Mouse (Mus musculus): ENCODE results near the gene Rangap1. TPM values are rescaled to one million over a fixed set of nuclear protein-coding genes. Genes with fewer than 3 reads are reported as not detected.

The Rangap1 gene
- total RNA-seq, 2 experiments from 2014 or later = 22.7 to 27.5 TPM

DNA sequence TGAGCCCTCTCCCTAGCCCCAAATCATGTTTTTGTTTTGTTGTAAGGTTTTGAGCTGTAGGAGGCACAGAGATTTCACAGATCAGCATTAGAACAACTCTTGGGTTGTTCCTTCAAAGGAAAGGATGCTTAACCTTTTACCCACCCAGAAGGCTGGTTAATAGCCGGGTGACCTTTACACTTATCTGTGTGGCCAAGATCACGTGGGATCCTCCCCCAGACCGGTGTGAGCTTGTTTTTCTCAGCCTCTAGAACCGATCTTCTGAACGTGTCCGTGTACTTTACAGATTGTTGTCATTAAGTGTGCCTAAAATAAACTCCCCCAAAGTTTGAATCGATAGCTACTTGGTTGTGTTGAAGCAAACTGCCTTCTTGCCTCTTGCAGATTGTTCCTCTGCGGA is 44.7 kb downstream of the Rangap1 start:
- intact Hi-C loops (cut with DNase I) = no loop called here

DNA sequence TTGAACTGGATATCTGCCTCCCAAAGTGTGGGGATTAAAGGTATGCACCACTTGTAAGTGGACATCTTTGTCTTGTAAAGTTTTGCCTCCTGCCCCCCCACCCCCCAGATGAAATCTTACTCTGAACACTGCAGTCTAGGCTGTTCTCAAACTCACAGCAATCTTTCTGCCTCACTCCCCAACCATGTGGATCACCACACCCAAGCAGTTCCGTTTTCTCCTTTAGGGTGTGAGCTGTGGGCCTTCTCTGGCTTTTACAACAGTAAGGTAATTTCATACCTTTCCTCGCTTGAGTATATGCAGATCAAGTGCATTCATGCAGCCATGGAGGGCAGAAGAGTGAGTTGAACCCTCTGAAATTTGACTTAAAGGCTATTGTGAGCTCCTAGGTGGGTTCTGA is 45.2 kb downstream of the Rangap1 start:
- intact Hi-C loops (cut with DNase I) = no loop called here
- DNase-seq (ENCODE audit: low spot score) = no peak

More for the DNA sequence above, 44.7 kb downstream of the Rangap1 start:
- DNase-seq (ENCODE audit: low spot score) = no peak

DNA sequence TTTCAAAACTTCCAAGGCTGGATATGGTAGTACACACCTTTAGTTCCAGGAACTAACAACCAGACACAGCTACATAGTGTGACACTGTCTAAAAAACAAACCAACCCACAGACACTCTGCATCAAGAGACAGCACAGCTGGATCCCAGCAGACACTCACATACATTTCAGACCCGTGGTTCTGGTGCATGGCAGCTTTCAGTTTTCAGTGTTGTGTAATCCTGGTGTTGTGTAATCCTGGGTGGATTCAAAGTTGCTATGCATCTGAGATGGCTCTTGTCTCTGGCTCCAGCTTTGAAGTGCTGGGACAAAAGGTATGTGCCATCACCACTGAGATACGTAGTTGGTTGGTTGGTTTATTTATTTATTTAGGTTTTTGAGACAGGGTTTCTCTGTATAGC is 46.8 kb downstream of the Rangap1 start:
- no peak for DNase-seq (ENCODE audit: low spot score)
- intact Hi-C loops (cut with DNase I) = no loop called here

DNA sequence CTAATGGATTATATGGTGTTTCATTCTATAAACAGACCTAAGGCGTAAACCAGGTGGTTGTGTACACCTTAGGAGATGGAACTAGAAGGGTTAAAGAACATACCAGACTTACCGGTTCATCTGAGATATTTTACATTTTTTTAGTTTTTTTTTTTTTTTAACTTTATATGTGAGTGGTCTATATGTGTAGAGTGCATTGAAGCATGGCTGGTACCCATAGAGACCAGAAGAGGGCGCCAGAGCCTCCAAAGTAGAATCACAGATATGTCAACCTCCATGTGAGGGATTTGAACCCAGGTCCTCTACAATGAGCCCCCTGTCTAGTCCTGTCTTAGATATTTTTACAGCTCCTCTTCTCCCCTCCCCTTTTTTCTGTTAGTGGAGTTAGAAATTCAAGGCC is 47.5 kb downstream of the Rangap1 start:
- intact Hi-C loops (cut with DNase I) = no loop called here
- no peak for DNase-seq (ENCODE audit: low spot score)

DNA sequence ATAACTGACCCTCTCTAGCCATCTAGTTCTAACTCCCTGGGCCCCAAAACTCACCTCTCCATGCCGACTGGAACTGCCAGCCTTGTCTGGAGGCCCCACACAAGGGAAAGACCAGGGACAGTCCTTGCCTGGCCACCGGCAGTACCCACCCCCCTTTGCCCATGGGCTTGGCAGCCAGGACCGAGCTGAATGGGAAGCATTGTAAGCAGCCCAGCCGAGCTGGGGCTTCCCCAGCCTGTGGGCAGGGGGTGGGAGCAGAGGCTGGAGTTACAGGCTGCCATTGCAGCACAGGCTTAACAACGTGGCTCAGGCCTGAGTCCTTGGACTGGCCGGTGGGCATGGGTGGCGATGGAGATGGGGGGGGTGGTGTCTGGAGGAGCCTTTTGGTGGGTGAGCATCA is 48.2 kb downstream of the Rangap1 start, which contains the start of gene Chadl:
TSS of gene Chadl (minus strand) at position 113 of the 400 bp plus-strand sequence.
- no peak for DNase-seq (ENCODE audit: low spot score)
- intact Hi-C loops (cut with DNase I) = no loop called here

DNA sequence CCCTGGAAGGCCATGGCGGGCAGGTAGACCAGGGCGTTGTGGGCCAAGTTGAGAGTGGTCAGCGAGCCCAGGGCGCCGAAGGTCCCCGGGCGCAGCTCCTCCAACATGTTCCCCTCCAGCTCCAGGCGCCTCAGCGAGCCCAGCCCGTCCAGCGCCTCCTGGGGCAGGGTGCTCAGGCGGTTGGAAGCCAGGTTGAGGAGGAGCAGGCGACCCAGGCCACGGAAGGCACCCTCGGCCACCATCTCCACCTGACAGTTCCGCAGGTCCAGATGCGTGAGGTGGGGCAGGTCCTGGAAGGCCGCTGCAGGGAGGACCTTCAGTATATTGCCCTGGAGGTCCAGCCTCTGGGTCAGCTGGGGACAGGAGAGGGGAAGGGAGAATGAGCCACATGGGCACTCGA is 50.4 kb downstream of the Rangap1 start:
- intact Hi-C loops (cut with DNase I) = no loop called here
- DNase-seq (ENCODE audit: low spot score) = no peak

DNA sequence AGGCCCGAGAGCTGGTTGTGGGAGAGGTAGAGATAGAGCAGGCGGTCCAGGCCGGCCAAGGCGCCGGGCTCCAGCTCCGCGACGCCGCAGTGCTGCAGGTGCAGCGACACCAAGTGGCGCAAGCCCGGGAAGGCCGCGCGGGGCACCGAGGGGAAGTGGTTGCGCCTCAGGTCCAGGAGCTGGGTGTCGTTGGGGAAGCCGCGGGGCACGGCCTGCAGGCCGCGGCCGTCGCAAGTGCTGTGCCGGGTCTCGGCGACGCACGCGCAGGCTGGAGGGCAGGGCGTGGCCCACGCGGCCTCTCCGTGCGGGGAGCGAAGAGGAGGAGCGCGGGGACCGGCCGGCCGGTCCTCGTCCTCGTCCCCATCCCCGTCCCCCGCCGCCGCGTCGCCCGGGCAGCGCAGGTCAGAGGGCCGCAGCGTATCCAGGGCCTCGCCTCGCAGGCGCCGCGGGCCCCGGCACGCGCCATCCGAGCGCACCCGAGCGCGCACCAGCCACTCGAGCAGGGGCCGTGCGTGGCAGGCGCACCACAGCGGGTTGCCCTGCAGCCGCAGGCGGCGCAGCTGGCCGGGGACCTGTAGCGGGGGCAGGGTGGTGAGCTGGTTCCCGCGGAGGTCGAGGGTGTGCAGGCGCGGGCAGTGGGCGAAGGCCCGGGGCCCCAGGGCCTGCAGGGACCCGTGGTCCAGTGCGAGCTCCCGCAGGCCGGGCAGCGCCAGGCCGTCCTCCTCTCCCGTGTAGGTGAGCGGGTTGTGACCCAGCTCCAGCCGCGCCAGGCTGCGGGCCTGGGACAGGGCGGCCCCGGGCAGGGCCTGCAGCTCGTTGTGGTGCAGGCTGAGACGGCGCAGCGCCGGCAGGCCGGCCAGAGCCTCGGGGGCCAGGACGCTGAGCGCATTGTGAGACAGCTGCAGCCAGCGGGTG is 51.1 kb downstream of the Rangap1 start:
- intact Hi-C loops (cut with DNase I) = no loop called here

DNA sequence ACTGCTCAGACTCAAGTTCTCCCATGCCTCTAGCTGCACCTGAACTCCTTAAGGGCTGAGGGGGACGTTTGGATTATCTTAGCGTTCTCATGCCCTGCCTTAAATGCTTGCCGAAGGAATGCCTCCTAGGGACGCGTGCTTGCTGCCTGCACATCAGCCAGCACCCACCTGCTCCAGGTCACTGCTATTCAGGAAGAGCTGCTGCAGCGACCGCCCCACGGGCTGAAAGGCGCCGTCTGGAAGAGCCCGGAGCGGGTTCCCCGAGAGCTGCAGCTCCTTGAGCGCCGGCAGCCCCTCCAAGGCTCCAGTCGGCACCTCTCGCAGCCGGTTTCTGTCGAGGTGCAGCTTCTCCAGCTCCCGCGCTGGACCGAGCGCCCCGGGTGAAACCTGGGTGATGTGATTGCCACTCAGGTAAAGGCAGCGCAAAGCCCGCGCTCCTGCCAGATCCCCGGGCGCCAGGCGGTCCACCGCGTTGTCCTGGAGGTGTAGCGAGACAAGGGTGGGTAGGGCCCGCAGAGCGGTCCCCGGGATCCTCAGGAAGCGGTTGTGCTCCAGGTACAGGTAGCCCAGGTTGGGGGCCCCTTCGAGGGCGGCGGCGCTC is 51.9 kb downstream of the Rangap1 start:
- no peak for DNase-seq (ENCODE audit: low spot score)
- intact Hi-C loops (cut with DNase I) = no loop called here

More for the DNA sequence above, 51.1 kb downstream of the Rangap1 start:
- peak; percentile 69 for DNase-seq (ENCODE audit: low spot score)

DNA sequence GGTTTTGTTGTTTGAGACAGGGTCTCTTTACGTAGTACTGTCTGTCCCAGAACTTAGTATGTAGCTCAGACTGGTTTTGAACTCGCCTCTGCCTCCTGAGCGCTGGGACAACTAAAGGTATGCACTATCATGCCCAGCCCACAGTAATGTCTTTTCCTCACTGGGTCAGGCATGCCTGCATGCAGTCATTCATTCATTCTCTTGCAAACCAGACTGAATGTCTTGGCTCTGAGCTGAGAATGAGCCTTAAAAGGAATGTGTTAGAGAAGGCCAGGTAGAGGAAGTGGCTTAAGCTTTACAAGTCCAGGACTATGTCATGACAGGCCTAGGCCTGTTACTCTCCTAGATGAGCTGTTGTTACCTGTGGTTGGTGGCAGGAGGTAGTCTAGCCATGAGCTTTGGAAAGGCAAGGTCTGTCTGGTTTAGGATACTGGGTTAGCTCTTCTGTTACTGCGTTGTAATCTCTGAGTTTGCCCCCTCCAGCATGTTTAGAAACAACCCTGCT is 65.0 kb downstream of the Rangap1 start:
- no peak for DNase-seq (ENCODE audit: low spot score)
- intact Hi-C loops (cut with DNase I) = no loop called here

DNA sequence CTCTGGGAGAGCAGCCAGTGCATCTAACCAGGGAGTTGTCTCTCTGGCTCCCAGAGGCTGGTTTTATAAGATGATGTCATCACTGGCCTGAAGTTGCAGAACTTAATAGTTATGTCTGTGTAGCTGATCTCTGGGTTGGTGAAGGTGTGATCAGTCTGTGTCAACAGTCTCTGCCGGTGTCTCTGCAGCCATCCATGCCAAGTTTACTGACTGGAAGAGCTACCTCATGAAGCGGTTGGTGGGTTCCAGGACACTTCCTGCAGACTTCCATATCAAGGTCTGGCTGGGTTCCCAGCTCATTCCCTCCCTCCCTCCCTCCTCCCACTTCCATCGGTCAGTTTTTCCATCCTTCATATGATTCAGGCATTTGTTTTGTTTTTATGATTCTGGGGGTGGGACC is 68.7 kb downstream of the Rangap1 start:
- intact Hi-C loops (cut with DNase I) = no loop called here
- DNase-seq (ENCODE audit: low spot score) = no peak

DNA sequence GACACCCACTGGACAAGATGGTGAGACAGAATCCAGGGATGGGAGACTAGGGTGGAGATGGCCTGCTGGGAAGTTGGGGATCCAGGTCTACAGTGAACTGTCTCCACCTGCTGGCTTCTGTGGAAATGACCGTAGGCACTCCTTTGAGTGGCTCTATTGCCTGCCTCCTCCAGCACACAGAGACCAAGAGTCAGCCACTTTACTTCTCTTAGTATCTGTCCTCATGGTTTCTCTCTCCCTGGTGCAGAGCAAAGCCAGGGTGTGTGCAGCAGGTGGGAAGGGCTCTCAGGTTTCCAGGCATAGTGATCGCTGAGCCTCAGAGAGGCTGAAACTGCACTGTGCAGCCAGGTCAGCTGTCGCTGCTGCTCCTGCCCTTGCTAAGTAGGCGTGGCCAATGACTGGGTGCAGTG is 75.1 kb downstream of the Rangap1 start:
- intact Hi-C loops (cut with DNase I) = loop anchor here (2.0 kb wide), 1 partner anchor 221 kb away; no protein-coding TSS in a partner anchor
- DNase-seq (ENCODE audit: low spot score) = no peak

DNA sequence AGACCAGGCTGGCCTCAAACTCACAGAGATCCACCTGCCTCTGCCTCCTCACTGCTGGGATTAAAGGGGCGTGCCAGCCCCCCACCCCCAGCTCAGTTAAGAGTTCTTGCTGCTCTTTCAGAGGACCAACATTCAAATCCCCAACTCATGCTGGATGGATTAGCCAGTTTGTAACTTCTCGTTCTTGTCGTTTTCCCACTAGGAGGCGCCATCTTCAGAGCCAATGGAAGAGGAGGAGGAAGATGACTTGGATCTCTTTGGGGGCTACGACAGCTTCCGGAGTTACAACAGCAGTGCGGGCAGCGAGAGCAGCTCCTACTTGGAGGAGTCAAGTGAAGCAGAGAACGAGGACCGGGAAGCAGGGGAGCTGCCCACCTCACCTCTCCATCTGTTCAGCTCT is 78.4 kb downstream of the Rangap1 start:
- intact Hi-C loops (cut with DNase I) = no loop called here
- no peak for DNase-seq (ENCODE audit: low spot score)

DNA sequence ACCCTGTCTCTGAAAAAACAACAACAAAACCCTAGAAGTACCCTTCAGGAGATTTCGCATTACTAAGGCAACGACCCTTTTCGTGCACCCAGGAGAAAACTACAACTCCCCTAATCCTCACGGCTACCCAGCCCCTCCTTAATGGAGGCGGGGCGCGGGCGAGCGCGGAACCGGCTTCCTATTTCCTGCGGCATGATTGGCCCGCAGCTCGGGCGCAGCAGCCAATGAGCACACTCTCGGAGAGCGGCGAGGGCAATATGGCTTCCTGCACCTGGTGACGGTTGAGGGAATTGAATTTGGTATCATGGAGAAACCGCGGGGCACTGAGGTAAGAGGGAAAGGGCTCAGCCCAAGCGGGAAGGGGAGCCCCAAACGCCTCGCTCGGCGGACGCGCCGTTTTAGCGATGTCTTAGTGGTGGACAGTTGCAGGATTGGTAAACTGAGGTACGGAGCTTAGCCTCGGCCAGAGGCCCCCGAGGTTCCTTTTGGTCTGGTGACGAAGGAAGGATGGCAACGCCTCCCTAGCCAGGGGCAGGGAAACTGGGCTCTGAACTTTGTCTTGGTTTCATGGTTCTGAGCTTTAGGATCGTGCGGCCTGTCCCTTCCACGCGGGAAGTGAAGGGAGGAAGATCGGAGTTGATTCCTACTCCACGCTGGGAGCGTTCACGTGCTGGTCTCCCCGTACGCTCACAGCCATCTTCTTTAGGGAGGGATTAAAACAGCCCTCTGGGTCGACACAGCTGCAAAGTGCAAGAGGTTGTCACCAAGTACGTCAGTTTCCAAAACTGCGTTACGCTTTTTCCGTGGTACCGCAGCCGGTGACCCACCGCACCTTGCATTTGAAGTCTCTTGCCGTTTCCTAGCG is 81.4 kb downstream of the Rangap1 start, which contains the start of gene L3mbtl2:
TSS of gene L3mbtl2 (plus strand) at position 193 of the 865 bp plus-strand sequence.
- intact Hi-C loops (cut with DNase I) = no loop called here
- peak; percentile 87 for DNase-seq (ENCODE audit: low spot score)

DNA sequence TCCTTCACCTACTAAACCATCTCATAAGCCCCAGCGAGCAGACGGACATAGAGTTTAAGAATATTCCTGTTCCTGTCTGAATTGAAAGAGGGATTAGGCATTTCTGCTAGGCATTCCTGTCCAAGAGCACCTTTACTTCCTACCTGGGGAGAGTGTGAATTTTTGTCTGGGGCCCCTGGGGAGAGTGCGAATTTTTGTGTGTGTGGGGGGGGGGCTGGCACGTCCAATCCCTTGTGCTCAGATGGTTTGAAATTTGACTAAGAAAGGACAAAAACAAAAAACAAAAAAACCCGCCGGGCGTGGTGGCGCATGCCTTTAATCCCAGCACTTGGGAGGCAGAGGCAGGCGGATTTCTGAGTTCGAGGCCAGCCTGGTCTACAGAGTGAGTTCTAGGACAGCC is 82.0 kb downstream of the Rangap1 start:
- intact Hi-C loops (cut with DNase I) = no loop called here
- DNase-seq (ENCODE audit: low spot score) = no peak

DNA sequence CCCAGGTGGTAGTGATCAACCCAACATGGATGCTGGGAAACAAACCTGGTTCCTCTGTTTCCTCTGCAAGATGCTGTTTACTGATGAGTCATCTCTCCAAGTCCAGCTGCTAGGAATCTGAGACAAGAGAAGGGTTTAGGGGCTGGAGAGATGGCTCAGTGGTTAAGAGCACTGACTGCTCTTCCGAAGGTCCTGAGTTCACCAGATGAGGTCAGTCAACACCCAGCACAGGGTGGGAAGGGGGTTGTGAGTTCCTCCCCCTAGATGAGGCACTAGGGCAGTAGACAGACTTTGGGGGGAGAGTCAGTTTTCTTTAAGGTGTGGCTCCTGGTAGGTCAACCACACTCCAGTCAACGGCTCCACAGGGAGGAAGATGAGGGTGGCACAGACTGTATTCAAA is 83.6 kb downstream of the Rangap1 start:
- intact Hi-C loops (cut with DNase I) = no loop called here
- DNase-seq (ENCODE audit: low spot score) = no peak

Other genes starting within 250 kb of the Rangap1 start
- gene Ep300, start 160.2 kb downstream of the Rangap1 start, total RNA-seq (2021) = 10 to 100 TPM; 35.4 to 51.9 TPM
- 10 to 100 TPM in 1 of 2 experiments, 1 to 10 TPM in 1; 9.6 to 10.8 TPM for gene L3mbtl2, start 81.6 kb downstream of the Rangap1 start, total RNA-seq (2021)
- 1 to 10 TPM; 1.3 to 1.6 TPM for gene Chadl, start 48.2 kb downstream of the Rangap1 start, total RNA-seq (2021)
- gene Zc3h7b, start 473 bp downstream of the Rangap1 start, total RNA-seq (2021) = 10 to 100 TPM; 70.3 to 72.9 TPM
- 100 to 1,000 TPM in 1 of 2 experiments, 10 to 100 TPM in 1; 64.1 to 135 TPM for gene Tef, start 56.9 kb upstream of the Rangap1 start, total RNA-seq (2021)
- 10 to 100 TPM; 66.9 to 95.5 TPM for gene Tob2, start 113.3 kb upstream of the Rangap1 start, total RNA-seq (2021)
- 10 to 100 TPM; 29.7 to 38.0 TPM for gene Phf5a, start 126.4 kb upstream of the Rangap1 start, total RNA-seq (2021)
- gene Aco2, start 126.8 kb upstream of the Rangap1 start, total RNA-seq (2021) = 1,000 to 10,000 TPM; 2,060 to 2,092 TPM
- gene Polr3h, start 180.7 kb upstream of the Rangap1 start, total RNA-seq (2021) = 1 to 10 TPM; 6.7 to 7.0 TPM
- gene Csdc2, start 191.2 kb upstream of the Rangap1 start, total RNA-seq (2021) = 10 to 100 TPM; 73.5 to 87.5 TPM
- 10 to 100 TPM; 26.6 to 27.0 TPM for gene Pmm1, start 215.4 kb upstream of the Rangap1 start, total RNA-seq (2021)
- not detected for gene 1700029P11Rik, start 235.0 kb upstream of the Rangap1 start, total RNA-seq (2021)
- gene Xrcc6, start 242.3 kb upstream of the Rangap1 start, total RNA-seq (2021) = 10 to 100 TPM; 21.4 to 23.5 TPM